Mouse (Mus musculus) stomach, postnatal 0 days (tissue): ENCODE results near the gene Plekhg2.

Experiments used
- CTCF ChIP-seq: IDR thresholded peaks from 2 replicates; pipeline ENCODE4 v1.5.1; 2016; ENCODE audit warnings: antibody characterized with exemption, low read depth, mild to moderate bottlenecking, moderate library complexity
- EP300 ChIP-seq: optimal IDR thresholded peaks from 2 replicates; pipeline ENCODE3; 2016; ENCODE audit warnings: antibody characterized with exemption

- TF ChIP-seq CTCF (no peak), EP300 (no peak)
Measured at GRCm38 (mm10) chr7:28328260-28328659, 44.1 kb downstream of the Plekhg2 start.
